Mouse (Mus musculus) retina, postnatal 1 day (tissue): Measurements from ENCODE around the gene Olfr601.
"Not testable (repeated sequence)": the region's sequence is repeated elsewhere in the genome, so short reads cannot be mapped to it uniquely, and the experiment has no call there.

Experiments used
- DNase-seq: peaks from one replicate; pipeline ENCODE4 v3.0.0-alpha.2; 2012

Olfr601 gene

DNA sequence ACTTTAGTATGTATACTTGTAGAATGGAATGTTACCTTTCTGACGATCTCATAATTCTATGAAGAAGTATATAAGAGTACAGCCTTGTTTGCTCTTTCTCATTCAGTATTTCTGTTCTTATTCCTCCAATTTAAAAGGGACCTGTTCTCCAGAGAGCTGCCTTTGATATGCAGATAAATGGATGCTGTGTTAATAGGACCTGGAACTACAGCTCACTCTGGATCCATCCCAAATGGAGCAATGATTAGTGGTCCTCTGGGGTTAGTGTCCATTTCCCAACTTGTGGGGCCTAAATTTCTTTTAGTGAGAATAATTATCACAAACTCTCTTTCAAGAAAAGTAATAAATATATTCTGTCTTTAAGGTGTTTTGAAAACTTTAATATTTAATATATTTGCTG lies at the start of gene Olfr601:
Gene Olfr601, minus strand, starts transcription at position 101 of the 400 bp plus-strand sequence.
- DNase-seq = no peak

- DNase-seq = not testable (repeated sequence)
These were observed 44.1 kb upstream of the Olfr601 start for GRCm38 (mm10) chr7:103406521-103407055.

DNA sequence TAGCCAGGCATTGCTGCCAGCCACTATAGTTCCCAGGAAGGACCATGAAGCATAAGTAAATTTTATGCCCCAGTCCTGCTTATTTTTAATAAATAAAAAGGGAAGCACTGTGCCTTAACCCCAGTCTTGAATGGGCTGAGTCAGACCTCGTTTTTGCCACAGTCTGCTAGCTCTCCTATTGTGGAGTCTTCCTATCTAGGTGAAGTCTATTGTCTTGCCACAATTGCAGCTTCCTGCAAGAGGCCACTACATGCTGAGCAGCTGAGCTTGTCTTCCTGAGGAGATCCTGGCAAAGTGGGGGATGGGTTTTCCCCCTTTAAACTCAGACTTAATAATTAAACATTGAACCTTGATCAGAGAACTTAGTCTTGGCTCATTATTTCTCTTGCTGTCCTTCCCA lies 36.5 kb upstream of the Olfr601 start:
- no peak for DNase-seq

- DNase-seq = no peak
These were observed 35.3 kb upstream of the Olfr601 start for GRCm38 (mm10) chr7:103397758-103398157.

DNA sequence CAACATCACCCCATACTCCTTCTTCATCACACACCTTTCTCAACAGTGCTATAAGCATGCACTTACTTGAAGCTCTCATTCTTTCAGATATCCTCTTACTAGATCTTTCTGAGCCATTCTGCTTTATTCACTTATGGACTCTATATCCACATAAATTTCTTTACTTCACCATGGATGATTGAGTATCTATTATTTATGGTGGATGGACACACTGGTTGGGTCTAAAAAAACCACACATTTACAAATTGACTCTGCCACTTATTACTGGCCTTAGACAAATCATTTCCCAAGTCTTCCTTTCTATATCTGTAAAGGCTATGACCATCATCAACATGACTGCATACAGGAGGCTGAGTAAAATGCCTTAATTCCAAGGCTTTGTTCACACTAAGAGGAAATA lies 23.6 kb upstream of the Olfr601 start, which contains the start of gene Olfr603:
Gene Olfr603, minus strand, starts transcription at position 101 of the 400 bp plus-strand sequence.
- DNase-seq = no peak

DNA sequence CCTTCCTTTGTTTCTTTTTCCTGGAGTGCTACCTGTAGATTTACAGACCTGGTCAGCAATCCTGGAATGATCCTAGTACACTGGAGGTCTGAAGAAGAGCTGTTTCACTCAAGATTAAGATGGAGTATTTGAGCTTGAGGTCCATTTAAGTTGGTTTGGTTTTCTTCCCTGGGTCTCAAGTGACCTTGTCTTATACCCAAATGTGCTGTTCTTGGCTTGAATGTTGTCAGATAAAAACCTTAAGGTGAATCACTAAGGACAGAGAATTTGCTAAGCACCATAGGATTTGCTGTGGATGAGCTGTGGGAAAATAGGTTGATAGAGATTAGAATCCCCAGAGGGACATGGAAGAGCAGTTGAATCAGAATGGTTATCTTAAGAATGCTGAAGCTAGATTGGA lies 12.9 kb downstream of the Olfr601 start, which contains the start of gene Olfr600:
Gene Olfr600, minus strand, starts transcription at position 101 of the 400 bp plus-strand sequence.
- no peak for DNase-seq

DNA sequence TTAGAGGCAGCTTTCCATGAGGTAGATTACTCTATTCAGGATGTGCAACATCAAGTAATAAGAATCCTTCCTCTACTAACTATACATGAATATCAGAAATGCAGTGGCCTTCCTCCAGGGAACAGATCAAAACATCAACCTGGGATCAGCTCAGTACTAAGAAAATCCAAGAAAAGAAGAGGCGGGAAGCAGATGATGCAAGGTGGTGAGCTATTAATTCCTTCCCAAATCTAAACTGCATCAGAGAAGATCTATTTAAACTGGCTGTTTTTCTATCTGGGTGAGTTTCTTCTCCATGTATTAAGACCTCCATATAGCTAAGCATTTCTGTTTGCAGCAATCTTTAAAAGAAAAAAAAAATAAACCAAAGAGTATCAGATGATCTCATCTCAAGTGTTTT lies 26.8 kb downstream of the Olfr601 start, which contains the start of gene Olfr599:
Gene Olfr599, plus strand, starts transcription at position 301 of the 400 bp plus-strand sequence.
- DNase-seq = no peak

DNA sequence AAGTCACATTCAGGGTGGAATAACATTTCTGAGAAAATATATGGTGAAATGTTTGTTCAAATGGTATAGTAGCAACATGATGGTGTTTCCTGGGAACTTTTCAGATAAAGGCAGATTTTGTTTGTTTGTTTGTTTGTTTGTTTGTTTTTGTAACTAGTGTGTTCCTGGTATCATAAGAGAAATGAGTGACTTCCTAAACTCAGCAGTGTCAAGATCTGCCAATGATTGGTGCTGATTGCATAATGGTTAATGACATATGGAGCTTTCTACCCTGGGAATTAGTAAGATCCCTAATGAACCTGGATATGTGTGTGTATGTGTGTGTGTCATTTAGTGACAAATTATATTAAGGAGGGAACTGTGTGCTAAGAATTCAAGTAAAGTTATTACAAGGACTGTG lies 39.2 kb downstream of the Olfr601 start, which contains the start of gene Olfr598:
Gene Olfr598, plus strand, starts transcription at position 301 of the 400 bp plus-strand sequence.
- no peak for DNase-seq

- DNase-seq = not testable (repeated sequence)
These were observed 46.4 kb downstream of the Olfr601 start, which contains the start of gene Olfr597 for GRCm38 (mm10) chr7:103316015-103316414. Olfr597 (plus strand) TSS chr7:103316315.
